Mouse (Mus musculus): ENCODE results near the gene Trmt2b.

DNA sequence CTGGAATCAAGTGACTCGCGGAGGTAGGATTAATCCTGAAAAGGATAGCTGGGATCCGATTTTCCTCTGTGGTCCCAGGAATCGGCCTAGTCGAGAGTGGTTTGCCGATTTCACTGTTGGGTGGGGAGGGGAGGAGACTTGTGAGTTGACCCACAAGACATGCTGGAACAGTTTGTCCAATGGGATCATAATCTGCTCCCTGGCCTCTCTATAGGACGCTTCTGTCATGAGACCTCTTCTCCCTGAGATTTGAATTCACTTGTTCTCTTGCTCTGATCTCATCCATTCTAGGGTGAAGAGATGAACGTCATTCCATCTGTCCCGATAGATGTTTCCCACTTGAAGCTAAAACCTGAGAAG is 31.5 kb upstream of the Trmt2b start:
- TF ChIP-seq POLR2A (IDR thresholded peaks at IDR 0.05; ENCODE audit: insufficient read depth, low read depth, low read length) = no peak
- no peak for TF ChIP-seq CTCF (IDR thresholded peaks at IDR 0.05)
- TF ChIP-seq EP300 (IDR thresholded peaks at IDR 0.05; ENCODE audit: insufficient read depth, low read depth, low read length) = no peak

Data from heart, adult 2 months (tissue).